In the genomic region with DNA sequence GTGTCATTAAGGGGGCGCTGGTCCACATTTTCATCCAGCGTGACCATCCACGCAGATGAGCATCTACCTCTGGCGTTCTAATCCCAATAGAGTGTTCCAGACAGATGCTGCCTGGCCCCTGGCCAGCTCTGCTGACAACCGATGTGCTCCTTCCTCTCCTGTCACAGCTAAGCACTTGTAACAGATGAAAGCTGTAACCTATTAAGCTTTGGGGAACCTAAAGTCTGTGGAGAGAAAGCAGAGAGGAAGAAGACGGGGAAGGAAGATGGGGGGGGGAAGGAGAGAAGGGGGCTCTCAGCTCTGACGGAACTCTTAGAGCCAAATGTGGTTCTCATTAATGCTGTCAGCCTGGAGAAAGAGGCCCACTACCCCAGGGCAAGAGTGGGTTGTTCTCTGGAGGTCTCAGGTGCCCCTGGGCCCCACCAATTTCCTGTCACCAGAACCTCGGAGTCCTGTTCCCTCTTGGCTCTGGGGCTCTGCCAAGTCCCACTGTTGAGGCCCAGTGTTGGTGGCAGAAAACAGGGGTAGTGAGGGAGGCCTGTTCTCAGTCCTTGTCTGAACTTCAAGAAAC, we compare ENCODE assay signal across 11 mouse cellular contexts. TPM values are rescaled to one million over a fixed set of nuclear protein-coding genes. Genes with fewer than 3 reads are reported as not detected.
DNase-seq lines count a peak whose midpoint lies in the region; ATAC-seq and TF ChIP-seq lines count a peak whose summit lies in the region.
"Had no signal": no experiment of that assay in that cellular context is flagged by ENCODE, and none has a peak within 500 bp of the region (broad histone marks: within the 10 kb centered on the region; RNA-seq: fewer than 3 reads in every experiment).

No protein-coding gene starts in this region.

- ATAC-seq in intestine, embryonic 14.5 days (replicated peaks; ENCODE audit: low FRiP score, low TSS enrichment, low read depth) = no peak
- ATAC-seq in intestine, embryonic 16.5 days = no peak
- ATAC-seq in midbrain, postnatal 0 days (ENCODE audit: low FRiP score) = no peak
- no peak for ATAC-seq in midbrain, embryonic 11.5 days (ENCODE audit: low FRiP score)
- ATAC-seq in hematopoietic stem cell, adult 5-6 weeks (replicated peaks in 1 of 2; ENCODE audit: insufficient read depth in 1 of 2, low FRiP score in 2 of 2, low TSS enrichment in 1 of 2, low read depth in 1 of 2, poor library complexity in 2 of 2, severe bottlenecking in 2 of 2) = peak; percentile 56 to 72
- ATAC-seq in stomach, embryonic 16.5 days (ENCODE audit: insufficient read depth, low FRiP score) = peak; percentile 30; the same call in 1 of the 2 replicates

- H3K27ac ChIP-seq in intestine, embryonic 14.5 days (ENCODE audit: low read depth) = 0 out of 2 replicates have a peak overlapping the region, but pooled peaks have one; percentile 22
- H3K27ac ChIP-seq in intestine, embryonic 16.5 days (ENCODE audit: low read length) = no peak overlapping the region
- no peak overlapping the region for H3K27ac ChIP-seq in midbrain, postnatal 0 days (ENCODE audit: low read depth, low read length)
- no peak overlapping the region for H3K27ac ChIP-seq in midbrain, embryonic 11.5 days (ENCODE audit: low read depth, low read length)
- H3K27ac ChIP-seq in stomach, embryonic 16.5 days (ENCODE audit: low read length) = no peak overlapping the region
- H3K27ac ChIP-seq in cerebellum, adult 2 months (ENCODE audit: insufficient read depth, low read length) = no peak overlapping the region
- H3K27ac ChIP-seq: liver, embryonic 15.5 days had no signal

- H3K9ac ChIP-seq in intestine, embryonic 14.5 days (ENCODE audit: low read length) = no peak overlapping the region
- H3K9ac ChIP-seq in intestine, embryonic 16.5 days (ENCODE audit: low read depth, low read length) = no peak overlapping the region
- no peak overlapping the region for H3K9ac ChIP-seq in midbrain, postnatal 0 days (replicated peaks; ENCODE audit: low read length, poor library complexity, severe bottlenecking)
- no peak overlapping the region for H3K9ac ChIP-seq in midbrain, embryonic 11.5 days (ENCODE audit: low read length)
- H3K9ac ChIP-seq in stomach, embryonic 16.5 days (ENCODE audit: low read length) = no peak overlapping the region
- H3K9ac ChIP-seq: liver, embryonic 15.5 days had no signal

- H3K36me3 ChIP-seq in intestine, embryonic 14.5 days (ENCODE audit: control insufficient read depth, insufficient read depth, low read length) = no peaks in the 10 kb centered on the region
- no peaks in the 10 kb centered on the region for H3K36me3 ChIP-seq in intestine, embryonic 16.5 days (ENCODE audit: control insufficient read depth, insufficient read depth, low read length)
- no peaks in the 10 kb centered on the region for H3K36me3 ChIP-seq in midbrain, postnatal 0 days (ENCODE audit: insufficient read depth, low read length)
- no peaks in the 10 kb centered on the region for H3K36me3 ChIP-seq in midbrain, embryonic 11.5 days (ENCODE audit: control insufficient read depth, insufficient read depth, low read length)
- H3K36me3 ChIP-seq in stomach, embryonic 16.5 days (ENCODE audit: control insufficient read depth, insufficient read depth, low read length) = no peaks in the 10 kb centered on the region
- H3K36me3 ChIP-seq: liver, embryonic 15.5 days had no signal

- WGBS in intestine, embryonic 14.5 days = 34% methylated on average over 8 of the region's 8 CpGs
- WGBS in intestine, embryonic 16.5 days = 45% methylated on average over 8 of the region's 8 CpGs
- WGBS in midbrain, postnatal 0 days = 25% methylated on average over 8 of the region's 8 CpGs
- WGBS in midbrain, embryonic 11.5 days = 73% methylated on average over 8 of the region's 8 CpGs
- 36% methylated on average over 8 of the region's 8 CpGs for WGBS in stomach, embryonic 16.5 days
- WGBS in cerebellum, adult 2 months = 29% methylated on average over 8 of the region's 8 CpGs

- H3K4me1 ChIP-seq in intestine, embryonic 14.5 days (replicated peaks; ENCODE audit: control insufficient read depth, insufficient read depth, low read length) = peaks cover 17% of the 10 kb centered on the region
- H3K4me1 ChIP-seq in intestine, embryonic 16.5 days (ENCODE audit: control insufficient read depth, insufficient read depth, low read length) = peaks cover 13% of the 10 kb centered on the region
- no peaks in the 10 kb centered on the region for H3K4me1 ChIP-seq in midbrain, postnatal 0 days (ENCODE audit: insufficient read depth, low read length)
- peaks cover 8% of the 10 kb centered on the region for H3K4me1 ChIP-seq in midbrain, embryonic 11.5 days (ENCODE audit: control insufficient read depth, insufficient read depth, low read length)
- H3K4me1 ChIP-seq in stomach, embryonic 16.5 days (ENCODE audit: control insufficient read depth, insufficient read depth, low read length) = peaks cover 17% of the 10 kb centered on the region
- 0 out of 2 replicates have a peak, but pooled peaks cover 3% of the 10 kb centered on the region for H3K4me1 ChIP-seq in cerebellum, adult 2 months (ENCODE audit: control insufficient read depth, insufficient read depth, low read length)

- no peaks in the 10 kb centered on the region for H3K27me3 ChIP-seq in intestine, embryonic 14.5 days (replicated peaks; ENCODE audit: control insufficient read depth, insufficient read depth, low read length)
- no peaks in the 10 kb centered on the region for H3K27me3 ChIP-seq in intestine, embryonic 16.5 days (replicated peaks; ENCODE audit: control insufficient read depth, insufficient read depth, low read length)
- H3K27me3 ChIP-seq in midbrain, postnatal 0 days (ENCODE audit: insufficient read depth, low read length) = no peaks in the 10 kb centered on the region
- H3K27me3 ChIP-seq in midbrain, embryonic 11.5 days (ENCODE audit: control insufficient read depth, insufficient read depth, low read length) = no peaks in the 10 kb centered on the region
- no peaks in the 10 kb centered on the region for H3K27me3 ChIP-seq in stomach, embryonic 16.5 days (ENCODE audit: control insufficient read depth, insufficient read depth, low read length)
- H3K27me3 ChIP-seq in cerebellum, adult 2 months (ENCODE audit: control insufficient read depth, insufficient read depth, low read length) = no peaks in the 10 kb centered on the region

- no peak for DNase-seq in intestine, embryonic 14.5 days (ENCODE audit: low spot score)
- DNase-seq in midbrain, postnatal 0 days (ENCODE audit: low spot score) = peak; percentile 33
- DNase-seq in midbrain, embryonic 11.5 days (ENCODE audit: low spot score, missing footprints) = no peak
- DNase-seq in cerebellum, adult 2 months = no peak
- no peak for DNase-seq in layer of hippocampus, postnatal 25 days (ENCODE audit: extremely low spot score in 1 of 2, low spot score in 1 of 2)
- DNase-seq: cerebellum, adult 9-11 months; right cerebral cortex, adult 18-20 months had no signal

- no peak overlapping the region for H3K4me2 ChIP-seq in intestine, embryonic 14.5 days (ENCODE audit: low read length)
- no peak overlapping the region for H3K4me2 ChIP-seq in intestine, embryonic 16.5 days (ENCODE audit: low read depth, low read length)
- H3K4me2 ChIP-seq in midbrain, postnatal 0 days (ENCODE audit: low read depth, low read length, poor library complexity, severe bottlenecking) = no peak overlapping the region
- no peak overlapping the region for H3K4me2 ChIP-seq in midbrain, embryonic 11.5 days
- H3K4me2 ChIP-seq in stomach, embryonic 16.5 days (ENCODE audit: low read depth, low read length) = no peak overlapping the region
- H3K4me2 ChIP-seq: liver, embryonic 15.5 days had no signal

- no peak for TF ChIP-seq POLR2A in cerebellum, adult 2 months (IDR thresholded peaks at IDR 0.05; ENCODE audit: borderline replicate concordance, insufficient read depth, low read length)

- H3K9me3 ChIP-seq in intestine, embryonic 14.5 days (ENCODE audit: control insufficient read depth, low read length) = no peaks in the 10 kb centered on the region
- no peaks in the 10 kb centered on the region for H3K9me3 ChIP-seq in intestine, embryonic 16.5 days (ENCODE audit: control insufficient read depth, low read length)
- no peaks in the 10 kb centered on the region for H3K9me3 ChIP-seq in midbrain, postnatal 0 days (ENCODE audit: low read length)
- H3K9me3 ChIP-seq in midbrain, embryonic 11.5 days (ENCODE audit: control insufficient read depth, low read length) = no peaks in the 10 kb centered on the region
- H3K9me3 ChIP-seq in stomach, embryonic 16.5 days (replicated peaks; ENCODE audit: control insufficient read depth, low read length) = no peaks in the 10 kb centered on the region
- H3K9me3 ChIP-seq: liver, embryonic 15.5 days had no signal

- no peak for TF ChIP-seq CTCF in midbrain, postnatal 0 days (IDR thresholded peaks at IDR 0.05)
- TF ChIP-seq CTCF in cerebellum, adult 2 months (IDR thresholded peaks at IDR 0.05; ENCODE audit: borderline replicate concordance, insufficient read depth, low read depth, low read length) = no peak

- no peak overlapping the region for H3K4me3 ChIP-seq in intestine, embryonic 14.5 days (ENCODE audit: low read depth, low read length)
- H3K4me3 ChIP-seq in intestine, embryonic 16.5 days (ENCODE audit: low read length) = no peak overlapping the region
- no peak overlapping the region for H3K4me3 ChIP-seq in midbrain, postnatal 0 days (ENCODE audit: low read depth, low read length)
- no peak overlapping the region for H3K4me3 ChIP-seq in midbrain, embryonic 11.5 days (ENCODE audit: low read depth, low read length)
- no peak overlapping the region for H3K4me3 ChIP-seq in stomach, embryonic 16.5 days (replicated peaks; ENCODE audit: low read length)
- no peak overlapping the region for H3K4me3 ChIP-seq in cerebellum, adult 2 months (replicated peaks; ENCODE audit: insufficient read depth, low read depth, low read length)
- H3K4me3 ChIP-seq: liver, embryonic 15.5 days had no signal

RNA-seq across cellular contexts. Expression of gene Dupd1, which starts 34.7 kb away (rescaled TPM):
- polyA plus RNA-seq in intestine, embryonic 14.5 days (2014; fragmentation: Nextera tagmentation; extraction: Ambion mirVana) = not detected in 2 replicates
- polyA plus RNA-seq in intestine, embryonic 16.5 days (2015; fragmentation: Nextera tagmentation; extraction: Ambion mirVana) = not detected in 2 replicates
- 1.4 TPM in 1 of 2 replicates, not detected in the other for total RNA-seq in midbrain, postnatal 0 days (2014; rRNA removed)
- polyA plus RNA-seq in midbrain, postnatal 0 days (2015; fragmentation: Nextera tagmentation; extraction: Ambion mirVana) = 0.39 and 0.41 TPM in 2 replicates
- polyA plus RNA-seq in midbrain, embryonic 11.5 days (2014; fragmentation: Nextera tagmentation; extraction: Ambion mirVana) = not detected in 2 replicates
- total RNA-seq in hematopoietic stem cell, adult 5-6 weeks (2017) = not detected in 2 replicates
- polyA plus RNA-seq in stomach, embryonic 16.5 days (2015; fragmentation: Nextera tagmentation; extraction: Ambion mirVana) = 0.81 TPM in 1 of 2 replicates, not detected in the other
- polyA plus RNA-seq in cerebellum, adult 2 months (2012; rRNA removed) = not detected in 2 replicates
- total RNA-seq in layer of hippocampus, postnatal 25 days (2021) = 1 to 10 TPM in 1 of 2 experiments, under 1 TPM in 1; 0.39 to 1.2 TPM

Comparison
In these comparisons a context has a peak if more than half of its experiments do, and no peak if none do; other contexts are left out.
1. ATAC-seq: peak in hematopoietic stem cell, adult 5-6 weeks (2 of 2) and stomach, embryonic 16.5 days (single experiment); none in intestine, embryonic 14.5 days (single experiment), intestine, embryonic 16.5 days (single experiment), midbrain, postnatal 0 days (single experiment) and midbrain, embryonic 11.5 days (single experiment).